Mouse (Mus musculus): ENCODE measurements around the gene Zpbp2.

GRCm38 (mm10) chr11:98546529-98547307, 4.2 kb upstream of the Zpbp2 start:
- no peak for TF ChIP-seq CTCF (IDR thresholded peaks at IDR 0.05; ENCODE audit: control insufficient read depth, insufficient read depth, insufficient read length)
- TF ChIP-seq MAX (IDR thresholded peaks at IDR 0.05): no peak
- no peak for TF ChIP-seq MYOD1 (IDR thresholded peaks at IDR 0.05; ENCODE audit: control insufficient read depth, insufficient read length, low read depth)
- no peak for TF ChIP-seq USF1 (IDR thresholded peaks at IDR 0.05; ENCODE audit: low read depth)
- no peak for TF ChIP-seq CEBPB (IDR thresholded peaks at IDR 0.05; ENCODE audit: low read depth)

Measured in C2C12 (cell line).